Mouse (Mus musculus): ENCODE results near the gene Cacna2d4.
A peak's percentile ranks its signal among the peaks of the same experiment; 100 is the strongest.

Cacna2d4 gene

GRCm38 (mm10) chr6:119220297-119220696 is 16.0 kb upstream of the Cacna2d4 start:
- DNase-seq (ENCODE audit: low spot score in 2 of 2): peak in 1 of 2 experiments; percentile 32

GRCm38 (mm10) chr6:119224451-119225195 is 11.7 kb upstream of the Cacna2d4 start:
- DNase-seq (ENCODE audit: low spot score in 2 of 2): no peak

DNA sequence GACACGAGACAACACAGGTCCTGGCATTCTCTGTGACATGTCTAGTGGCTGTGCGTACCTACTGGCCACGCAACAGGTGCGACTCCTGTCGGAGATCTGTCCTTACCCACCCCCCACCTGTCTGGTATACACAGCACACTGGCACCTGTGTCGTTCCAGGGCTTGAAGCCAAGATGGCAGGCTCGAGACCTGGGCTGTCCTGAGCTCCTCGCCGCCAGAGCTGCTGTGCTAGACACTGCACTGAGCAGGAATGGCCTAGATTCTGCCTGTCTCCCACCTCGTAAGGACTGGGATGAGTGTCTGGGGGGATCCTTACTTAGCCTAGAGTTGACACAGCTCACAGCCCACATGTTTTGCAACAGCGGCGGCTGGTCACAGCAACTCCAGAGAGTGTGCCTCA is 11.1 kb upstream of the Cacna2d4 start:
- DNase-seq (ENCODE audit: low spot score in 2 of 2): no peak

DNA sequence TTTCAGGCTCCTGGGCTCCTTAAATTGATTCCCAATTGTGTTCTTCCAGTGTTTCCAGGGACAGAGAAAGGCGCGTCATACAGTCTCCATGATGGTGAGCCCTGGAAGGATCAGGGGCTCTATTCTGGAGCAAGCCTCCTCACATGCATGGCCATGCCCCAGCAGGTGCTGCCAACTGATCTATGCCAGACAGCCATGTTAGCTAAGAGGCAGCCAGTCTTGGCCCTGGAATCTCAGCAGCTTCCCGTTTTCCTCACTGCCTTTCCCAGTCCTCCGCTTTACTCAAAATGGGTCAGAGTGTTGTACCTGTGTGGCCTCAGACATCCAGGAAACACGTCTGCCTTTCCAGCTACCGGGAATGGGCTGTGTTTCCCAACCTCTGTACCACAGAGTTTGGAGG is 10.6 kb upstream of the Cacna2d4 start:
- DNase-seq (ENCODE audit: low spot score in 2 of 2): no peak

- DNase-seq (ENCODE audit: low spot score in 2 of 2): no peak
Observed at GRCm38 (mm10) chr6:119227001-119227400, 9.3 kb upstream of the Cacna2d4 start.

DNA sequence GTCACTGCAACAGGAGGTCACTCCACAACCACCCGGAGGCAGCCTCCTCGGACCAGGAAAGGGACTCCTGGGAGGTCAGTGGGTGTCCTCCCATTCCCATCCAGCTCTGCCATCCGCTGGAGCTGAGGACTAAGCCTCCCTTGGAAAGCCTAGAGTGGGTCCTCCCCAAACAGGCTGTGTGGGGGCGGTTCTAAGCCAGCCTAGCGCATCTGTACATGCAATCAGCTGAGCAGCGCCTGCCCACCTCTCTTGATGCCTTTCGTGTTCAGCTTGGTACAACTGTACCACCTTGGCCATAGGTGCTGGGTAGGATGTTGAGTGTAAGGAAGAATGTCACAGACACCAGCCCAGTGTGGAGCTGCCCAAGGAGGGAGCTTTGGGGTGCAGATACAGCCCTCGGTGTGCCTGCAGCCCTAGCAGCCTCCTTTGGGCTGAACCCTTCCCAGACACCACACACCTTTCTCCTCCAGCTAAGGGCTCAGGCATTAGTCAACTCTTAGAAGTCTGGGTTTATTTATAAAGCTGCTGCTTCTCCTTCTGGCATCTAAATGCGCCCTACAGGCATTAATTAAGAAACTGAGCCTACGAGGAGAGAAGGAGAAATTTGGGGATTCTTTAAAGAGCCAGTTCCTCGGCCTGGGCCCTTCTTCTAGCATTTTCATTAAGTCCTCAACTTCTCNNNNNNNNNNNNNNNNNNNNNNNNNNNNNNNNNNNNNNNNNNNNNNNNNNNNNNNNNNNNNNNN is 7.3 kb upstream of the Cacna2d4 start:
- no peak for DNase-seq (ENCODE audit: low spot score in 2 of 2)

- DNase-seq (ENCODE audit: low spot score in 2 of 2): no peak
Observed at GRCm38 (mm10) chr6:119233066-119233465, 3.3 kb upstream of the Cacna2d4 start.

- DNase-seq (ENCODE audit: low spot score in 2 of 2): no peak
Observed at GRCm38 (mm10) chr6:119235441-119235840, 885 bp upstream of the Cacna2d4 start.

DNA sequence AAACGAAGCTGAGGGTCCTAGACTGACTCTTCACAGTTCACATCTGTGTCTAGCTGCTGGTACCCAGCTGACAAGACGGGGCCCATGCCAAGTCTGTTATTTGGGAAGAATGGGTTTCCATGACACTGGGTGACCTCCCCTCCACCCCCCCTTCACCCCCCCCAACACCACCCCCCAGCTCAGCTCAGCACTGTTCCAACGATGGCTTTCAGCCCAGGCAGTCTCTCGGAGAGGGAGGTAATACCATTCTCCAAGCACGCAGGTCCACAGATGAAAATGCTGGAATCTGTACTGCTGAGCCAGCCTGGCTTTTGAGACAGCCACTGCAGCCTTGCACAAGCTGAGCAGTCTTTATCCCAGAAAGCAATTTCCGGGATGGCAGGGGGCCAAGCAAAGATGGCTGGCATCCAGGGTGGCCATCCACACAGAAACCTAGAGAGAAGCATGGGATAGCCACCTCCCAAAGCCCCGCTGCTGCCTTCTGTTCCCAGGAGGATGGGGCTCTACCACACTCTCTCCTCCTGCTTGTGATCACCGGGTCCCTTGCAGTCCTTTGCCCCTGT is 1.2 kb downstream of the Cacna2d4 start:
- no peak for DNase-seq (ENCODE audit: low spot score in 2 of 2)

- DNase-seq (ENCODE audit: low spot score in 2 of 2): no peak
Observed at GRCm38 (mm10) chr6:119239341-119240005, 3.1 kb downstream of the Cacna2d4 start.

- DNase-seq (ENCODE audit: low spot score in 2 of 2): no peak
Observed at GRCm38 (mm10) chr6:119240256-119240655, 3.9 kb downstream of the Cacna2d4 start.

GRCm38 (mm10) chr6:119240871-119241705 is 4.8 kb downstream of the Cacna2d4 start:
- DNase-seq (ENCODE audit: low spot score in 2 of 2): no peak

- DNase-seq (ENCODE audit: low spot score in 2 of 2): no peak
Observed at GRCm38 (mm10) chr6:119246082-119246481, 9.8 kb downstream of the Cacna2d4 start.

- no peak for DNase-seq (ENCODE audit: low spot score in 2 of 2)
Observed at GRCm38 (mm10) chr6:119248578-119248977, 12.3 kb downstream of the Cacna2d4 start.

- DNase-seq (ENCODE audit: low spot score in 2 of 2): no peak
Observed at GRCm38 (mm10) chr6:119249726-119250125, 13.4 kb downstream of the Cacna2d4 start.

- no peak for DNase-seq (ENCODE audit: low spot score in 2 of 2)
Observed at GRCm38 (mm10) chr6:119251704-119252103, 15.4 kb downstream of the Cacna2d4 start.

GRCm38 (mm10) chr6:119276713-119277112 is 40.4 kb downstream of the Cacna2d4 start:
- DNase-seq (ENCODE audit: low spot score in 2 of 2): no peak

DNA sequence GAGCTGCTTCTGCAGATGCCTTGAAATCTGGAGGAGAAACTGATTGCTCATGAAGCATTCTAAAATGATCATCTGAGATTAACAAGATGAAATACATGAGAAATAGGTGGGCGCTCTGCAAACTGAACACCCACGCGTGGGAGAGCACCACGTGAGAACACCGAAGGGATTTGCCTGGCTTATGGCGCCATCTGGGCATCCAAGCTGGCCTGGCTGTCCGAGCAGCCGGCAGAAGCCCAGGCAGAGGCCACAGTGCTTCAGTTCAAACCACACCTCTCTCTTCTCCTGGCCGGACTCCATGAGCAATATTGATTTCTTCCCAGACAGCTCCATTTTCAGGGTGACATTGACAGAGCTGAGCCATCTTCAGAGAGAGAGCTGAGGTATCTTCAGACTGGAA is 44.4 kb downstream of the Cacna2d4 start:
- DNase-seq (ENCODE audit: low spot score in 2 of 2): no peak

DNA sequence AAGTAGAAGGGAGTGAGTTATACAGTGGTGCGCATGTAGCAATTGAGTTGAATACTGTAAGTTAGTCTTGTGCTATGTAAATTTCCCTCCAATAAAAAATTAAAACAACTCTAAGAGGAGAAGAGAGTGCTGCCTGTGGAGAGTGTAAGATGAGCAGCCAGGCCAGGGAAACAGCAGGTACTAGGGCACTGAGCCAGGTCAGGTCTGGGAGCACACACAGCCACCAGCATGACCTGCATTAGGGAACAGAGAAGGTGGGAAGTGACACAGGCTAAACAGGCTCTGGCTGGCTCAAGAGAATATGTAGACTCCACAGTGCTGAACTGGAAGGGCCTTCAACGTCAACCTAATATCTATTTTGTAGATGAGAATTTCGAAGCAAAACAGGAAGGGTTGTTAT is 65.0 kb downstream of the Cacna2d4 start:
- no peak for DNase-seq (ENCODE audit: low spot score in 2 of 2)

GRCm38 (mm10) chr6:119303331-119303730 is 67.0 kb downstream of the Cacna2d4 start:
- DNase-seq (ENCODE audit: low spot score in 2 of 2): no peak

DNA sequence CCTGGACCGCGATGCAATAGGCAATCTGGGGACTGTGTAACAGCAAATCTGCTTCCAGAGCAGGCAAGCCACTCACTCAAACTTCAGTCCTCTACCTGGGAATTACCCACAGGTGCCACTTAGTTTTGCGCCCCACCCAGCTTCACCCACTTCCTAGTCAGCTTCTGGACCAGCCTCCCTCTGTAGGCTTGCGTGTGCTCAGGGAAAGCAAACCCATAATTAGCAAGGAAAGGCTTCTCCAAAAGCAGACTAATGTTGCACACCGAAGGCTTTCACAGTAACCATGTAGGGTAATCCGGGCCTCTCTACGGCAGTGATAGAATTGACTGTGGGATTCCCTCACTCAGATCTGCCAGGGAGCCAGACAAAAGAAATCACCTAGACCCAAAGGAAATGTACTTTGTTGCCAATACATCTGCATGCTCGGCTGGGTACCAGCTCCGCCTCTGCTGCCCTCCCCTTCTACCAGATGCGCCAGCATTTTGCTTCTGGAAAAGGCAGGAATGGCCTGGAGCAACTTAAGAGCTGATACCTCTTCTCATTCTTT is 71.6 kb downstream of the Cacna2d4 start:
- DNase-seq (ENCODE audit: low spot score in 2 of 2): no peak

Data from spleen, postnatal 10 days (tissue).